Mouse (Mus musculus): ENCODE measurements at regions not wholly inside any gene's neighbourhood (a gene's known extent, or its start where the extent isn't known, plus 50 kb on each side); places are given as distances from the start of the nearest gene placed in this dataset.

DNA sequence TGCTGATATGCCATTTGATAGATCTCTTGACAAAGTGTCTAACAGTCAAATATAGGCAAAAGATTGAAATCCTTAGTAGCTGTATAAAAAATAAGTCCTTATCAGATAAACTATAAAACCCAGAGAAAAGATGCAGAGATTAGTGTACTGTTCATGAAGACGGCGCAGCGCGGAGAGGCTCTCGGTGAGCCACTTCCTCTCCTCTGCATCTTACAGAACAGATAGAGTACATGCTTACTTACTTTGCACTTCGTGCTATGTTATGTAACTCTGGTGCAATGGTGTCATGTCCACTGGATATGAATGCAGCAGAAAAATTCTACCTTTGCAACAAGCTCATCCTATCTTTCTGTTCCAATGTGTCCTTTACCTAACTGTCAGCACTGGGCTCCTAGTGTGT lies 2593.5 kb upstream of the Gm7489 start:
- no peaks in the 10 kb centered on the region for H3K9me3 ChIP-seq (ENCODE audit: control insufficient read depth, low read length)
- H3K36me3 ChIP-seq (ENCODE audit: control insufficient read depth, insufficient read depth, low read length) = no peaks in the 10 kb centered on the region
- H3K4me1 ChIP-seq (replicated peaks; ENCODE audit: control insufficient read depth, insufficient read depth, low read length) = no peaks in the 10 kb centered on the region
- no peak overlapping the region for H3K27ac ChIP-seq (ENCODE audit: low read depth, low read length)
- ATAC-seq (replicated peaks; ENCODE audit: low FRiP score) = no peak
- no peaks in the 10 kb centered on the region for H3K27me3 ChIP-seq (replicated peaks; ENCODE audit: control insufficient read depth, insufficient read depth, low read length)
- no peak overlapping the region for H3K9ac ChIP-seq (ENCODE audit: low read depth, low read length)
- DNase-seq (ENCODE audit: low spot score) = no peak
- WGBS = 86% methylated on average over 6 of the region's 6 CpGs
- no peak overlapping the region for H3K4me2 ChIP-seq
- no peak overlapping the region for H3K4me3 ChIP-seq (ENCODE audit: low read depth, low read length)

DNA sequence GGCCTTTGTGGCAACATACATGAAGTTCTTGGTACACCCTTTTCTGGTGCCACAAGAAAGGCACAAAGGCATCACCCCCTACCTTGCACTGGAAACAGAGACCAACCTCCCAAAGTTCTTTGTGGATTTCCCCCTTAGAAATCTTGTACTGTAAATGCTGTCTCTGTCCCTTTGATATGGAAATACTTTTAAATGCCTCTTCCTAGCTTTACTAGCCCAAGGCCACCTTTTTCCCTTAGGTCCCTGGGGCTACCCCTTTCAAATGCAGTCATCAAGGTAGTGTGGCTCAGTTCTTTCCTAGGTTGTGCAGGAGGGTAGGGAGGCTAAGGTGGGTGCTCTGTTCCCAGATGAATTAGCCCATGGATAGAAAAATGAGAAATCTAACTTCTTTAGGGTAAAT lies 2587.9 kb upstream of the Gm7489 start:
- Histone ChIP-seq H3K4me1 (replicated peaks; ENCODE audit: control insufficient read depth, insufficient read depth, low read length) (no peaks in the 10 kb centered on the region), H3K36me3 (ENCODE audit: control insufficient read depth, insufficient read depth, low read length) (no peaks in the 10 kb centered on the region), H3K27ac (ENCODE audit: low read depth, low read length) (no peak overlapping the region), H3K9me3 (ENCODE audit: control insufficient read depth, low read length) (no peaks in the 10 kb centered on the region), H3K4me3 (ENCODE audit: low read depth, low read length) (no peak overlapping the region), H3K4me2 (no peak overlapping the region), H3K9ac (ENCODE audit: low read depth, low read length) (no peak overlapping the region), H3K27me3 (replicated peaks; ENCODE audit: control insufficient read depth, insufficient read depth, low read length) (no peaks in the 10 kb centered on the region)
- no peak for DNase-seq (ENCODE audit: low spot score)
- ATAC-seq (replicated peaks; ENCODE audit: low FRiP score) = no peak

DNA sequence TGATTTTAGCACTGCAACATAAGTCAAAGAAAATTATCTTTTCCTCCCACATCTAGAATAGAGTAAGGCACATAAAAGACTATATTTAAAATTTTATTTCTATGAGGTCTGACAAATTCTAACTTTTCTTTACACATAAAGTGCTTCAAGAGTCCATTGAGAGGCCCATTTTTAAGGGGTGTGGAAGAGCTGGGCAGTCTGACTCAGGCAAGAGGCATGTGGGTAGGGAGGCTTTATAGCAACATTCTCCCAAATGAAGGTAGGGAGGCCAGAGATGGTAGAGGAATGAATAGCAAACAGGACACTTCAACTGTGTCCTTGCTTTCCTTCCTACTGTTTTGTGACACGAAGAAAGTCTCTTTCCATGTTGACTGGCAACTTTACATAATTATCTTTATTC lies 2566.6 kb upstream of the Gm7489 start:
- Histone ChIP-seq H3K9me3 (ENCODE audit: control insufficient read depth, low read length) (no peaks in the 10 kb centered on the region), H3K9ac (ENCODE audit: low read depth, low read length) (no peak overlapping the region), H3K36me3 (ENCODE audit: control insufficient read depth, insufficient read depth, low read length) (no peaks in the 10 kb centered on the region), H3K4me2 (no peak overlapping the region), H3K27me3 (replicated peaks; ENCODE audit: control insufficient read depth, insufficient read depth, low read length) (no peaks in the 10 kb centered on the region), H3K4me3 (ENCODE audit: low read depth, low read length) (no peak overlapping the region), H3K4me1 (replicated peaks; ENCODE audit: control insufficient read depth, insufficient read depth, low read length) (no peaks in the 10 kb centered on the region), H3K27ac (ENCODE audit: low read depth, low read length) (no peak overlapping the region)
- WGBS = 63% methylated on average over 1 of the region's 1 CpGs
- DNase-seq (ENCODE audit: low spot score) (no peak), ATAC-seq (replicated peaks; ENCODE audit: low FRiP score) (no peak)

DNA sequence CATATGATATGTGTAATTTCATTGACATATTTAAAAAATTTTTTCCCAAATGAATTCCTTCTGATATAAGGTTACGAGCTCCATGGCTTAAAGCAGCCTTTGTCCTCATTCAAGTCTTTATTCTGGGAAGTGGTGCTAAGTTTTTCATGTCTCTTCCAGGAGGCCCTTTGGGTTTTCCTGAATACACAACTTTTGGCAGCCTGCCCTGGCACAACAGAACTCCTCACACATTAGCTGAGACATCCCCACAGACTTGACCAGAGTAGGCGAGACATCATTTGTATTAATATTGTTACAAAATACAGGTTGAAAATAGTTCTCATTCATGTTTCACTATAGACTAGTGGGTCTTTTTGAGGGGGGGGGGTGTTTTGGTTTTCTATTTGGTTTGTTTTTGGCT lies 2565.9 kb upstream of the Gm7489 start:
- H3K27ac ChIP-seq (ENCODE audit: low read depth, low read length) = no peak overlapping the region
- no peaks in the 10 kb centered on the region for H3K27me3 ChIP-seq (replicated peaks; ENCODE audit: control insufficient read depth, insufficient read depth, low read length)
- H3K4me1 ChIP-seq (replicated peaks; ENCODE audit: control insufficient read depth, insufficient read depth, low read length) = no peaks in the 10 kb centered on the region
- DNase-seq (ENCODE audit: low spot score) (no peak), ATAC-seq (replicated peaks; ENCODE audit: low FRiP score) (no peak)
- WGBS = 80% methylated on average over 2 of the region's 2 CpGs
- H3K4me2 ChIP-seq = no peak overlapping the region
- no peak overlapping the region for H3K9ac ChIP-seq (ENCODE audit: low read depth, low read length)
- H3K36me3 ChIP-seq (ENCODE audit: control insufficient read depth, insufficient read depth, low read length) = no peaks in the 10 kb centered on the region
- H3K9me3 ChIP-seq (ENCODE audit: control insufficient read depth, low read length) = no peaks in the 10 kb centered on the region
- no peak overlapping the region for H3K4me3 ChIP-seq (ENCODE audit: low read depth, low read length)

DNA sequence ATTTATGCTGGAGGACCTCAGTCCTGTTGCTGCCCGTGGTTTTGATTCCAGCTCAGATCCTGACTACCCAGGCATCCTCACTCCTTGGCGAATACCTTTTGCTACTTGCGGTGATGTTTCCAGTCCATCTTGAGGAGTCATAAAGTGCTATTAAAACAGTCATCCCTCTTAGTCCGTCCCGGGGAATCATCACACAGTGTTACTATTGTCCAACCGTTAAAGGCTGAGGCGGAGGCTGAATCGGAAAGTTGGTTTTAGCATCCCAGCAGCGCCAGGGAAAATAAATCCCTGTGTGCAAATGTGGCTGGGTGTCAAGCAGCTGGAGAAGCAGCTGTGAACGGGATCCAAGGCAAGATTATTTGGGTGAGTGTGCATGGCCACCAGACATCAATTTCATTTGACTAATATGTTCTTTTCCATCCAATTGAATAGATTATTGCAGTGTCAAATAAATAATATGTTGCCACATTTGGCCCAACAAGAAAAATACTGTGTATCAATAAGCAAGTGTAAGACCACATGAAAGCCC lies 2564.3 kb upstream of the Gm7489 start:
- Histone ChIP-seq H3K36me3 (ENCODE audit: control insufficient read depth, insufficient read depth, low read length) (no peaks in the 10 kb centered on the region), H3K4me3 (ENCODE audit: low read depth, low read length) (no peak overlapping the region), H3K27ac (ENCODE audit: low read depth, low read length) (no peak overlapping the region), H3K4me2 (no peak overlapping the region), H3K27me3 (replicated peaks; ENCODE audit: control insufficient read depth, insufficient read depth, low read length) (no peaks in the 10 kb centered on the region), H3K9ac (ENCODE audit: low read depth, low read length) (no peak overlapping the region), H3K4me1 (replicated peaks; ENCODE audit: control insufficient read depth, insufficient read depth, low read length) (no peaks in the 10 kb centered on the region), H3K9me3 (ENCODE audit: control insufficient read depth, low read length) (no peaks in the 10 kb centered on the region)
- WGBS = 77% methylated on average over 10 of the region's 10 CpGs
- no peak for ATAC-seq (replicated peaks; ENCODE audit: low FRiP score)
- DNase-seq (ENCODE audit: low spot score) = no peak

DNA sequence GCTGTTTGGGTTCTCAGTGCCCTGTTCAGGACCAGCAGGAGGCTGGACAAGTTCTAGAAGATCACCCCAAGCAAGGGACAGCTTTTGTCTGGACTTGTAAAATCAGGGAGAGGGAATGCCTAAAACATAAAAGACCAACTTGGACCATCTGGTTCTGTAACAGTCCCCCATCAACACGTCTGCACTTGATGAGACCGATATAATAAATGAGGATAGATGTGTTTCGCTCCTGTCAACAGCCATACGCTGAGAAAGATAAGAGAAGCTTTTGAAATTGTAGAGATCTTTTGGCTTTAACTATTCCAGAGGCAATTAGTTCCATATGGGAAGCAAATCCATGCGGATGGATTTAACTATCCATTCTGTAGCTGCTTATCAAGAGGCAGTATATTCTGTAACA lies 2561.4 kb upstream of the Gm7489 start:
- WGBS = 64% methylated on average over 5 of the region's 5 CpGs
- ATAC-seq (replicated peaks; ENCODE audit: low FRiP score) = no peak
- Histone ChIP-seq H3K4me1 (replicated peaks; ENCODE audit: control insufficient read depth, insufficient read depth, low read length) (no peaks in the 10 kb centered on the region), H3K27ac (ENCODE audit: low read depth, low read length) (no peak overlapping the region), H3K4me2 (no peak overlapping the region), H3K9ac (ENCODE audit: low read depth, low read length) (no peak overlapping the region), H3K4me3 (ENCODE audit: low read depth, low read length) (no peak overlapping the region), H3K36me3 (ENCODE audit: control insufficient read depth, insufficient read depth, low read length) (no peaks in the 10 kb centered on the region), H3K9me3 (ENCODE audit: control insufficient read depth, low read length) (no peaks in the 10 kb centered on the region), H3K27me3 (replicated peaks; ENCODE audit: control insufficient read depth, insufficient read depth, low read length) (no peaks in the 10 kb centered on the region)
- DNase-seq (ENCODE audit: low spot score) = no peak

DNA sequence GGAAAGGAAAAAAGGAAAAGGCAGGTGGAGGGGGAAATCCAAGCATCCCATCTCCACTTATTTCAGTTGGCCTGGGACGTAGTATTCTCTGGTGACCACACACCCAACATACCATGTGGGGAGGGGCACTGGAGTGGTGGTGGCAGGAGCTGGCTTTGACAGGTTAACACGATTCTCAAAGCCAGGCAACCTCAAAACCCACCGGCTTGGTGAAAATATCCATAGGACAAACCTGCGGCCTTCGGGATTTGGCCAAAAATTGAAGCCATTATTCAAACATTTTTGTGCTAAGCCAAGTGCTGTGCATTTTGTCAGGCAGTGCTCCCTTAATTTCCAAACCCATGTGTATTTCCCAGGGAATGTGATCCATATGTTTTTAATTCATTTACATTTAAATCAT lies 2560.5 kb upstream of the Gm7489 start:
- WGBS = 71% methylated on average over 5 of the region's 5 CpGs
- DNase-seq (ENCODE audit: low spot score) (no peak), ATAC-seq (replicated peaks; ENCODE audit: low FRiP score) (no peak)

DNA sequence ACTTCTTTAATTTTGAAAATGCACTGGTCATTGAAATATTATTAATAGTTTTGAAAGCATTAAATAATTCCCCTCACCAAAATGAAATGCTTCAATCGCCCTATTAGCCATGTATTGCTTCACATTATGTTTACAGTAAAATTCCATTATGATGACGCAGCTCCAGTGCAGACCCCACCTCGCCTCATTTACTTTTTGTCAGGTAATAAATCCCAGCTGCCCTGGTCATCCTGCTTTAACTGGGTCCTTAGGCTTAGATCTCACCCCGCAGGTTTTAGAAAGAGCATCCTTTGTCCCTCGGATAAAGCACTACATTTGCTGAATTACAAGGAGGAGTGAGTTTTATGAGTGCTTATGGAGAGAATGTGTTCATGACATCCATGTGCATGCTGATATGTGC lies 2557.0 kb upstream of the Gm7489 start:
- WGBS = 59% methylated on average over 5 of the region's 5 CpGs
- Histone ChIP-seq H3K9me3 (ENCODE audit: control insufficient read depth, low read length) (no peaks in the 10 kb centered on the region), H3K4me1 (replicated peaks; ENCODE audit: control insufficient read depth, insufficient read depth, low read length) (no peaks in the 10 kb centered on the region), H3K27me3 (replicated peaks; ENCODE audit: control insufficient read depth, insufficient read depth, low read length) (no peaks in the 10 kb centered on the region), H3K27ac (ENCODE audit: low read depth, low read length) (no peak overlapping the region), H3K4me2 (no peak overlapping the region), H3K9ac (ENCODE audit: low read depth, low read length) (no peak overlapping the region), H3K4me3 (ENCODE audit: low read depth, low read length) (no peak overlapping the region), H3K36me3 (ENCODE audit: control insufficient read depth, insufficient read depth, low read length) (no peaks in the 10 kb centered on the region)
- ATAC-seq (replicated peaks; ENCODE audit: low FRiP score) = no peak
- DNase-seq (ENCODE audit: low spot score) = no peak

More for the DNA sequence above, 2560.5 kb upstream of the Gm7489 start:
- Histone ChIP-seq H3K9me3 (ENCODE audit: control insufficient read depth, low read length) (no peaks in the 10 kb centered on the region), H3K4me2 (no peak overlapping the region), H3K4me1 (replicated peaks; ENCODE audit: control insufficient read depth, insufficient read depth, low read length) (no peaks in the 10 kb centered on the region), H3K27ac (ENCODE audit: low read depth, low read length) (no peak overlapping the region), H3K9ac (ENCODE audit: low read depth, low read length) (no peak overlapping the region), H3K4me3 (ENCODE audit: low read depth, low read length) (no peak overlapping the region), H3K36me3 (ENCODE audit: control insufficient read depth, insufficient read depth, low read length) (no peaks in the 10 kb centered on the region), H3K27me3 (replicated peaks; ENCODE audit: control insufficient read depth, insufficient read depth, low read length) (no peaks in the 10 kb centered on the region)

DNA sequence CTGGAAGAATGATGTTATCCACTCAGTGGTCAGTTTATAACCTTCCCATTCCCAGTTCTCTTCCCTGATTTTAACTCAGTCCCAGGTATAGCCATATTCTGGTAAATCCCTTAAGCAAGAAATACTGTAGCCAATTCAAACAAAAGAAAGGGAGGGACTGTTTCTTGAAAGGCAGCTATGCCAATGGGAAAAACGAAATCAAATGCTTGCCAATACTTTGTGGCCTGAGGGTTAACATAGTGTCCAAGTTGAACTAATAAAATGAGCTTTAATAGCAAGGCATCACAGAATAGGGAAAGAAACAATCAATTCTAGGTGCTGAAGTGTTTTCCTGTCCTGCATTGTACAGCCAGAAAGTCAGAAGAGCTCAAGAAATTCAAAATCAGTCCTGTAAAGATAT lies 2548.3 kb upstream of the Gm7489 start:
- DNase-seq (ENCODE audit: low spot score) (no peak), ATAC-seq (replicated peaks; ENCODE audit: low FRiP score) (no peak)
- Histone ChIP-seq H3K4me2 (no peak overlapping the region), H3K9ac (ENCODE audit: low read depth, low read length) (no peak overlapping the region), H3K4me3 (ENCODE audit: low read depth, low read length) (no peak overlapping the region), H3K27ac (ENCODE audit: low read depth, low read length) (no peak overlapping the region), H3K4me1 (replicated peaks; ENCODE audit: control insufficient read depth, insufficient read depth, low read length) (no peaks in the 10 kb centered on the region), H3K27me3 (replicated peaks; ENCODE audit: control insufficient read depth, insufficient read depth, low read length) (no peaks in the 10 kb centered on the region), H3K36me3 (ENCODE audit: control insufficient read depth, insufficient read depth, low read length) (no peaks in the 10 kb centered on the region), H3K9me3 (ENCODE audit: control insufficient read depth, low read length) (no peaks in the 10 kb centered on the region)
- 63% methylated on average over 1 of the region's 1 CpGs for WGBS

Measured in liver, embryonic 11.5 days (tissue).